Mouse (Mus musculus): ENCODE data around the gene Hoxb9. TPM values are rescaled to one million over a fixed set of nuclear protein-coding genes. Genes with fewer than 3 reads are reported as not detected.

The Hoxb9 gene
- polyA plus RNA-seq, 1 experiment, result 0.77 TPM

- 77% methylated on average over 5 of the region's 5 CpGs for WGBS
- Histone ChIP-seq H3K4me1 (ENCODE audit: control insufficient read depth, insufficient read depth, low read length) (peaks cover 1% of the 10 kb centered on the region; the same call in 1 of the 2 replicates), H3K4me3 (replicated peaks; ENCODE audit: control insufficient read depth, low read depth, low read length) (no peak overlapping the region), H3K27ac (ENCODE audit: control insufficient read depth, insufficient read depth, low read depth, low read length, poor library complexity) (no peak overlapping the region)
- no peak for TF ChIP-seq POLR2A (IDR thresholded peaks at IDR 0.05; ENCODE audit: borderline replicate concordance, control insufficient read depth, low read depth, low read length)
- no peak for TF ChIP-seq CTCF (IDR thresholded peaks at IDR 0.05; ENCODE audit: control insufficient read depth, insufficient read depth, low read length)
These were observed 50.6 kb downstream of the Hoxb9 start for GRCm38 (mm10) chr11:96321846-96322245.

- Histone ChIP-seq H3K27ac (ENCODE audit: control insufficient read depth, insufficient read depth, low read depth, low read length, poor library complexity) (no peak overlapping the region), H3K4me1 (ENCODE audit: control insufficient read depth, insufficient read depth, low read length) (peaks cover 1% of the 10 kb centered on the region; the same call in 1 of the 2 replicates), H3K4me3 (replicated peaks; ENCODE audit: control insufficient read depth, low read depth, low read length) (no peak overlapping the region)
- WGBS, result 82% methylated on average over 6 of the region's 6 CpGs
- TF ChIP-seq CTCF (IDR thresholded peaks at IDR 0.05; ENCODE audit: control insufficient read depth, insufficient read depth, low read length) (no peak), POLR2A (IDR thresholded peaks at IDR 0.05; ENCODE audit: borderline replicate concordance, control insufficient read depth, low read depth, low read length) (no peak)
These were observed 51.5 kb downstream of the Hoxb9 start for GRCm38 (mm10) chr11:96322738-96323137.

- no peaks in the 10 kb centered on the region for H3K4me1 ChIP-seq (ENCODE audit: control insufficient read depth, insufficient read depth, low read length)
- 88% methylated on average over 10 of the region's 10 CpGs for WGBS
These were observed 51.9 kb downstream of the Hoxb9 start, which contains the start of gene Hoxb3 for GRCm38 (mm10) chr11:96323154-96323553. Gene Hoxb3, plus strand, starts transcription at chr11:96323326.

GRCm38 (mm10) chr11:96324125-96324524 is 52.9 kb downstream of the Hoxb9 start:
- Histone ChIP-seq H3K27ac (ENCODE audit: control insufficient read depth, insufficient read depth, low read depth, low read length, poor library complexity) (no peak overlapping the region), H3K4me3 (replicated peaks; ENCODE audit: control insufficient read depth, low read depth, low read length) (no peak overlapping the region), H3K4me1 (ENCODE audit: control insufficient read depth, insufficient read depth, low read length) (no peaks in the 10 kb centered on the region)
- TF ChIP-seq CTCF (IDR thresholded peaks at IDR 0.05; ENCODE audit: control insufficient read depth, insufficient read depth, low read length) (no peak), POLR2A (IDR thresholded peaks at IDR 0.05; ENCODE audit: borderline replicate concordance, control insufficient read depth, low read depth, low read length) (no peak)
- WGBS, result 82% methylated on average over 5 of the region's 5 CpGs

More at GRCm38 (mm10) chr11:96323154-96323553, 51.9 kb downstream of the Hoxb9 start, which contains the start of gene Hoxb3:
- no peak for TF ChIP-seq POLR2A (IDR thresholded peaks at IDR 0.05; ENCODE audit: borderline replicate concordance, control insufficient read depth, low read depth, low read length)
- no peak for TF ChIP-seq CTCF (IDR thresholded peaks at IDR 0.05; ENCODE audit: control insufficient read depth, insufficient read depth, low read length)
- Histone ChIP-seq H3K4me3 (replicated peaks; ENCODE audit: control insufficient read depth, low read depth, low read length) (no peak within 1 kb of the TSS), H3K27ac (ENCODE audit: control insufficient read depth, insufficient read depth, low read depth, low read length, poor library complexity) (no peak within 1 kb of the TSS)

GRCm38 (mm10) chr11:96324965-96325364 is 53.7 kb downstream of the Hoxb9 start:
- TF ChIP-seq CTCF (IDR thresholded peaks at IDR 0.05; ENCODE audit: control insufficient read depth, insufficient read depth, low read length) (no peak), POLR2A (IDR thresholded peaks at IDR 0.05; ENCODE audit: borderline replicate concordance, control insufficient read depth, low read depth, low read length) (no peak)
- Histone ChIP-seq H3K4me3 (replicated peaks; ENCODE audit: control insufficient read depth, low read depth, low read length) (no peak overlapping the region), H3K4me1 (ENCODE audit: control insufficient read depth, insufficient read depth, low read length) (no peaks in the 10 kb centered on the region), H3K27ac (ENCODE audit: control insufficient read depth, insufficient read depth, low read depth, low read length, poor library complexity) (no peak overlapping the region)
- WGBS, result 86% methylated on average over 8 of the region's 8 CpGs

- no peak overlapping the region for H3K27ac ChIP-seq (ENCODE audit: control insufficient read depth, insufficient read depth, low read depth, low read length, poor library complexity)
- no peak overlapping the region for H3K4me3 ChIP-seq (replicated peaks; ENCODE audit: control insufficient read depth, low read depth, low read length)
- TF ChIP-seq CTCF (IDR thresholded peaks at IDR 0.05; ENCODE audit: control insufficient read depth, insufficient read depth, low read length), result no peak
- no peak for TF ChIP-seq POLR2A (IDR thresholded peaks at IDR 0.05; ENCODE audit: borderline replicate concordance, control insufficient read depth, low read depth, low read length)
- 86% methylated on average over 22 of the region's 22 CpGs for WGBS
- no peaks in the 10 kb centered on the region for H3K4me1 ChIP-seq (ENCODE audit: control insufficient read depth, insufficient read depth, low read length)
These were observed 54.5 kb downstream of the Hoxb9 start for GRCm38 (mm10) chr11:96325747-96326212.

Other genes with a start within 250 kb of the Hoxb9 start
- gene Gip, start 246.9 kb upstream of the Hoxb9 start, polyA plus RNA-seq (2011; ENCODE audit: insufficient read depth, insufficient read length, low replicate concordance, missing spikeins), result not detected in 2 replicates
- 73.9 and 155 TPM in 2 replicates for gene Snf8, start 236.6 kb upstream of the Hoxb9 start, polyA plus RNA-seq (2011; ENCODE audit: insufficient read depth, insufficient read length, low replicate concordance, missing spikeins)
- 16.8 and 26.9 TPM in 2 replicates for gene Ube2z, start 206.1 kb upstream of the Hoxb9 start, polyA plus RNA-seq (2011; ENCODE audit: insufficient read depth, insufficient read length, low replicate concordance, missing spikeins)
- gene Atp5g1, start 195.8 kb upstream of the Hoxb9 start, polyA plus RNA-seq (2011; ENCODE audit: insufficient read depth, insufficient read length, low replicate concordance, missing spikeins), result 93.8 and 117 TPM in 2 replicates
- 7.2 TPM in 1 of 2 replicates, not detected in the other for gene Calcoco2, start 159.5 kb upstream of the Hoxb9 start, polyA plus RNA-seq (2011; ENCODE audit: insufficient read depth, insufficient read length, low replicate concordance, missing spikeins)
- gene Ttll6, start 137.7 kb upstream of the Hoxb9 start, polyA plus RNA-seq (2011; ENCODE audit: insufficient read depth, insufficient read length, low replicate concordance, missing spikeins), result not detected in 2 replicates
- gene Hoxb13, start 77.1 kb upstream of the Hoxb9 start, polyA plus RNA-seq (2011; ENCODE audit: insufficient read depth, insufficient read length, low replicate concordance, missing spikeins), result not detected in 2 replicates
- 0.75 TPM in 1 of 2 replicates, not detected in the other for gene Hoxb8, start 10.4 kb downstream of the Hoxb9 start, polyA plus RNA-seq (2011; ENCODE audit: insufficient read depth, insufficient read length, low replicate concordance, missing spikeins)
- gene Hoxb7, start 15.2 kb downstream of the Hoxb9 start, polyA plus RNA-seq (2011; ENCODE audit: insufficient read depth, insufficient read length, low replicate concordance, missing spikeins), result 2.5 TPM in 1 of 2 replicates, not detected in the other
- 1.8 and 4.4 TPM in 2 replicates for gene Hoxb6, start 21.0 kb downstream of the Hoxb9 start, polyA plus RNA-seq (2011; ENCODE audit: insufficient read depth, insufficient read length, low replicate concordance, missing spikeins)
- 0.52 and 1.3 TPM in 2 replicates for gene Hoxb5, start 31.9 kb downstream of the Hoxb9 start, polyA plus RNA-seq (2011; ENCODE audit: insufficient read depth, insufficient read length, low replicate concordance, missing spikeins)
- gene Hoxb4, start 46.8 kb downstream of the Hoxb9 start, polyA plus RNA-seq (2011; ENCODE audit: insufficient read depth, insufficient read length, low replicate concordance, missing spikeins), result 3.3 and 7.6 TPM in 2 replicates
- gene Hoxb3, start 51.9 kb downstream of the Hoxb9 start, polyA plus RNA-seq (2011; ENCODE audit: insufficient read depth, insufficient read length, low replicate concordance, missing spikeins), result 1.0 TPM in 2 replicates
- gene Hoxb2, start 79.1 kb downstream of the Hoxb9 start, polyA plus RNA-seq (2011; ENCODE audit: insufficient read depth, insufficient read length, low replicate concordance, missing spikeins), result 0.72 and 3.0 TPM in 2 replicates
- not detected in 2 replicates for gene Hoxb1, start 94.3 kb downstream of the Hoxb9 start, polyA plus RNA-seq (2011; ENCODE audit: insufficient read depth, insufficient read length, low replicate concordance, missing spikeins)
- gene Skap1, start 193.1 kb downstream of the Hoxb9 start, polyA plus RNA-seq (2011; ENCODE audit: insufficient read depth, insufficient read length, low replicate concordance, missing spikeins), result 4.9 and 5.0 TPM in 2 replicates